Mouse (Mus musculus) forelimb bud, embryonic 11.5 days (tissue): Measurements from ENCODE around the gene Gm10488.
"Not testable (repeated sequence)": the region's sequence is repeated elsewhere in the genome, so short reads cannot be mapped to it uniquely, and the experiment has no call there.

ENCODE experiments used
- DNase-seq: peaks from one replicate; pipeline ENCODE4 v3.0.0-alpha.2; 2012; ENCODE audit warnings: low read depth, low spot score

Gene Gm10488

DNA sequence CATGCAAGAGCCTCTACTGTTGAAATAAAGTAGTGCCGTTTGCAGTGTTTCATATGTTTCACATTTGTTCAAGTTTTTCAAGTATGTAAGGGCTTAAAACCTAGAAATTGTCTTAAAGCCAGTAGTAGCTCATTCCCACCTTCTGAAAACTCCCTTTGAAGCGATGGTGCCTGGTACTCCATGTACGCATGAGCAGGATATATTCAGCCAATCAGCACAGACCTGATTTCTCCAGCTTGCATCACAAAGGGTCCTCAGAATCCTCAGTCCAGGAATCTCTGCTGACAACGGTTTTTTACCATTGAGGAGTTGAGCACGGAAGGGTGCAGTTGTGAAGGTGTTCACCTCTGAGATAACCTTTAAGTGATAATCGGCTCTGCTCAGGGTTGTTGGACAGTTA lies at the start of gene Gm10488:
TSS of gene Gm10488 (plus strand) at position 301 of the 400 bp plus-strand sequence.
- DNase-seq: not testable (repeated sequence)
